Mouse (Mus musculus) kidney, adult 2 months (tissue): Measurements from ENCODE around the gene Tesc.

Experiments used
- CTCF ChIP-seq: fragments of 200-500 bp; conservative IDR thresholded peaks from 2 replicates; pipeline ENCODE4 v1.5.1; 2011; ENCODE audit warnings: low read depth, mild to moderate bottlenecking, control low read depth, low read length, moderate library complexity, mixed read lengths; ENCODE audit not compliant: insufficient read depth, insufficient read length
- POLR2A ChIP-seq: fragments of 200-500 bp; IDR thresholded peaks from one replicate; pipeline ENCODE4 v1.6.1; 2011; ENCODE audit warnings: low read depth, low read length, control low read depth

GRCm38 (mm10) chr5:117979082-117979481, 48.5 kb upstream of the Tesc start:
- no peak for TF ChIP-seq CTCF
- TF ChIP-seq POLR2A, result no peak
